Mouse (Mus musculus) ES-E14 (cell line): ENCODE measurements around the gene Tmem39a. TPM values are rescaled to one million over a fixed set of nuclear protein-coding genes. Genes with fewer than 3 reads are reported as not detected.
A peak's percentile ranks its signal among the peaks of the same experiment; 100 is the strongest.

Source experiments
- DNase-seq: peaks from one replicate; pipeline ENCODE4 v3.0.0-alpha.2; 2013; ENCODE audit warnings: low read depth, low spot score
- H3K27ac ChIP-seq: 2 replicates; pipeline ENCODE4 v1.5.1; 2012; ENCODE audit warnings: low read depth, mild to moderate bottlenecking, low read length, moderate library complexity, mixed read lengths; ENCODE audit not compliant: poor library complexity, insufficient read depth, severe bottlenecking
- H3K36me3 ChIP-seq: 2 replicates; pipeline ENCODE4 v1.6.1; 2012; ENCODE audit warnings: mild to moderate bottlenecking, low read length, moderate library complexity, mixed read lengths; ENCODE audit not compliant: control insufficient read depth, poor library complexity, insufficient read depth, severe bottlenecking
- H3K4me1 ChIP-seq, 2 experiments: fragments of 150-350 bp in 1 of 2; sonication (generic) in 1 of 2; 2 replicates each; pipeline ENCODE4 v1.6.1; 2012; ENCODE audit warnings: low read length in 2 of 2, mild to moderate bottlenecking in 1 of 2, mixed read lengths in 1 of 2; ENCODE audit not compliant: control insufficient read depth in 2 of 2, insufficient read depth in 2 of 2, poor library complexity in 1 of 2
- H3K4me3 ChIP-seq, 2 experiments: fragments of 150-350 bp in 1 of 2; sonication (generic) in 1 of 2; 2 replicates each; pipeline ENCODE4 v1.5.1; 2012; ENCODE audit warnings: low read length in 2 of 2, low read depth in 1 of 2, mild to moderate bottlenecking in 1 of 2, mixed read lengths in 1 of 2; ENCODE audit not compliant: insufficient read depth in 1 of 2, poor library complexity in 1 of 2, severe bottlenecking in 1 of 2
- H3K9ac ChIP-seq: 2 replicates; pipeline ENCODE4 v1.6.1; 2012; ENCODE audit warnings: low read depth, mild to moderate bottlenecking, low read length, mixed read lengths; ENCODE audit not compliant: poor library complexity, insufficient read depth, severe bottlenecking
- H3K9me3 ChIP-seq: fragments of 150-350 bp; sonication (generic); 2 replicates; pipeline ENCODE4 v1.6.1; 2012; ENCODE audit warnings: low read depth, mild to moderate bottlenecking, low read length; ENCODE audit not compliant: control insufficient read depth, insufficient read depth
- CHD2 ChIP-seq: IDR thresholded peaks from 2 replicates; pipeline ENCODE4 v1.6.1; 2014; ENCODE audit warnings: mild to moderate bottlenecking, low read depth, low read length, inconsistent platforms
- HCFC1 ChIP-seq: IDR thresholded peaks from 2 replicates; pipeline ENCODE4 v1.6.1; 2012; ENCODE audit warnings: low read length, inconsistent platforms, borderline replicate concordance; ENCODE audit not compliant: insufficient read depth
- MAFK ChIP-seq: IDR thresholded peaks from 2 replicates; pipeline ENCODE4 v1.6.1; 2014; ENCODE audit warnings: mild to moderate bottlenecking, low read depth, low read length, inconsistent platforms; ENCODE audit not compliant: insufficient read depth
- ZC3H11A ChIP-seq: IDR thresholded peaks from 2 replicates; pipeline ENCODE4 v1.6.1; 2012; ENCODE audit warnings: low read depth, mild to moderate bottlenecking, inconsistent platforms, low read length, borderline replicate concordance
- ZNF384 ChIP-seq: IDR thresholded peaks from 2 replicates; pipeline ENCODE4 v1.6.1; 2012; ENCODE audit warnings: low read depth, low read length, inconsistent platforms
- in situ Hi-C, 2 experiments: fragments of 600-800 bp; cut with MboI; formaldehyde crosslinking; loops; one replicate each; pipeline ENCODE4 v1.15.1; 2025; ENCODE audit warnings: low sequenced_read_pairs in 2 of 2, inconsistent platforms in 1 of 2; ENCODE audit not compliant: unreplicated experiment in 2 of 2
- total RNA-seq: library from RNA; depleted of rRNA; stranded (reverse); fragments of 300-350 nt; gene quantifications from 2 replicates; pipeline ENCODE4 v1.2.3, GENCODE M21; 2012

Tmem39a gene
- total RNA-seq, 1 experiment, result 124 TPM

- Histone ChIP-seq H3K27ac (peak overlapping the region; percentile 75), H3K36me3 (peaks cover 18% of the 10 kb centered on the region), H3K4me1 (peaks cover 3 to 4% of the 10 kb centered on the region in 2 experiments; a peak in 3 of 4 replicates), H3K4me3 (peak overlapping the region; percentile 79 to 94), H3K9ac (peak overlapping the region; percentile 86), H3K9me3 (no peaks in the 10 kb centered on the region)
- TF ChIP-seq CHD2, result no peak
- TF ChIP-seq ZC3H11A, result no peak
- TF ChIP-seq HCFC1, result no peak; the same call in 1 of the 2 replicates
- TF ChIP-seq ZNF384, result no peak
- no peak for TF ChIP-seq MAFK
- in situ Hi-C loops, result no loop called here
- DNase-seq, result no peak
These were observed 4.5 kb downstream of the Tmem39a start for GRCm38 (mm10) chr16:38562968-38563327.

- DNase-seq, result no peak
- Histone ChIP-seq H3K9ac (peak overlapping the region; percentile 86; the same call in 1 of the 2 replicates), H3K36me3 (peaks cover 24% of the 10 kb centered on the region), H3K4me3 (peak overlapping the region; percentile 79 to 94), H3K27ac (no peak overlapping the region; the same call in 1 of the 2 replicates), H3K4me1 (peaks cover 3 to 4% of the 10 kb centered on the region in 2 experiments; a peak in 3 of 4 replicates), H3K9me3 (no peaks in the 10 kb centered on the region)
- TF ChIP-seq ZC3H11A (no peak), CHD2 (no peak), ZNF384 (no peak), MAFK (no peak), HCFC1 (no peak)
- in situ Hi-C loops, result no loop called here
These were observed 5.0 kb downstream of the Tmem39a start for GRCm38 (mm10) chr16:38563516-38563915.

- in situ Hi-C loops, result no loop called here
- H3K9ac ChIP-seq, result no peak overlapping the region
These were observed 9.7 kb downstream of the Tmem39a start for GRCm38 (mm10) chr16:38568192-38568591.

GRCm38 (mm10) chr16:38571481-38571880, 13.0 kb downstream of the Tmem39a start:
- Histone ChIP-seq H3K4me3 (no peak overlapping the region), H3K9me3 (no peaks in the 10 kb centered on the region), H3K36me3 (peaks cover 29% of the 10 kb centered on the region), H3K9ac (no peak overlapping the region), H3K27ac (no peak overlapping the region), H3K4me1 (no peaks in the 10 kb centered on the region)
- no peak for DNase-seq
- in situ Hi-C loops, result no loop called here
- no peak for TF ChIP-seq MAFK
- no peak for TF ChIP-seq HCFC1
- no peak for TF ChIP-seq ZC3H11A
- TF ChIP-seq ZNF384, result no peak
- no peak for TF ChIP-seq CHD2

More at GRCm38 (mm10) chr16:38568192-38568591, 9.7 kb downstream of the Tmem39a start:
- H3K27ac ChIP-seq, result no peak overlapping the region
- no peak for DNase-seq
- peaks cover 35% of the 10 kb centered on the region for H3K36me3 ChIP-seq
- TF ChIP-seq ZC3H11A, result no peak
- no peak overlapping the region for H3K4me3 ChIP-seq
- H3K4me1 ChIP-seq, result peaks cover 2 to 3% of the 10 kb centered on the region in 2 experiments; a peak in 3 of 4 replicates
- no peaks in the 10 kb centered on the region for H3K9me3 ChIP-seq

- Histone ChIP-seq H3K9me3 (no peaks in the 10 kb centered on the region), H3K36me3 (peaks cover 37% of the 10 kb centered on the region), H3K27ac (no peak overlapping the region), H3K4me1 (peaks cover 0 to 4% of the 10 kb centered on the region in 2 experiments; a peak in 2 of 4 replicates), H3K9ac (no peak overlapping the region), H3K4me3 (no peak overlapping the region)
- TF ChIP-seq HCFC1 (no peak), CHD2 (no peak), MAFK (no peak), ZC3H11A (no peak), ZNF384 (no peak)
- in situ Hi-C loops, result no loop called here
- no peak for DNase-seq
These were observed 26.3 kb downstream of the Tmem39a start for GRCm38 (mm10) chr16:38584761-38585160.
